Mouse (Mus musculus): ENCODE results near the gene Lrrc8a. TPM values are rescaled to one million over a fixed set of nuclear protein-coding genes. Genes with fewer than 3 reads are reported as not detected.
A peak's percentile ranks its signal among the peaks of the same experiment; 100 is the strongest.

Gene Lrrc8a
- 37.2 and 37.6 TPM in 2 replicates for polyA plus RNA-seq (2015; fragmentation: Nextera tagmentation; extraction: Ambion mirVana)

- peak within 1 kb of the TSS; percentile 72 for H3K9ac ChIP-seq
- no peaks in the 10 kb centered on the region for H3K9me3 ChIP-seq
- no peaks in the 10 kb centered on the region for H3K27me3 ChIP-seq (replicated peaks)
- H3K27ac ChIP-seq: peak within 1 kb of the TSS; percentile 93
- H3K4me1 ChIP-seq: peaks cover 23% of the 10 kb centered on the region
- H3K36me3 ChIP-seq: peaks cover 19% of the 10 kb centered on the region
- peak within 1 kb of the TSS; percentile 88 for H3K4me3 ChIP-seq (replicated peaks)
- H3K4me2 ChIP-seq: peak within 1 kb of the TSS; percentile 84
- under 1% methylated on average over 61 of the region's 67 CpGs for WGBS
- peak; percentile 96 for ATAC-seq (ENCODE audit: insufficient read depth, low FRiP score, low read depth)
Measured at GRCm38 (mm10) chr2:30237199-30237880, at the start of gene Lrrc8a. TSS of gene Lrrc8a (plus strand) at chr2:30237715.

DNA sequence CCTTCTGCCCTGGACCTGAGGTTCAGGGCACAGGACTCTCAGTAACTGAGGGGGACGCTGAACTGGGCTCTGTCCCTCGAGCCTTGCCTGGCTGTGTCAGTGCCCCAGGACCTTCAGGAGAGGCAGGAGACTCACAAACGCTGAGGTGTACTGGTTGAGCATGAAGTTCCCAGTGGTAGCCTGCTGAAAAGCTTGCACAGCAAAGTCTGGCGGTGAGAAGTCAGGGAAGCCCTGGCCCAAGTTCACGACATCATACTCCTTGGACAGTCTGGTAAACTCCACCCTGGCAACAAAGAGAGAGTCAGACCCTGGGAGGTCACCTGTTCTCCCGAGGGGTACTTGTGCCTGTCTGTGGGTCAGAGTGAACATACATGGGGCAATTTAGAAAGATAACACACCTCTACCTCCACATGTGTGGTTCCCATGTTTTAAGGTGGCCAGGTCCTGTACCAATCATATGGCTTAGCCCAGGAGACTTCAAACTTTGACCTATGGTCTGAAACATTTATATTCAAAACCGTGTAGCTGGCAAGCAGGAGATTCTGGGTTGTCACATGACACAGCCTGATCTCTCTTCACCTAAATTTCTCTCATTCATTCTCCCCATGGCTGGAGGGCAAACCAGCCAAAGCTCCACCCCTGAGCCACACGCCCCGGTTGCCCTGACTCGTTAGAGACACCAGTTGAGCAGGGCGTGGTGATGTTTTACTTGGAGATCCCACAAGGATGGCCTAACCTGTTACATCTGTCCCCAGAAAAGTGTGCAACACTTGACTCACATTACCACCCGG lies 45.5 kb upstream of the Lrrc8a start:
- no peak overlapping the region for H3K4me3 ChIP-seq (replicated peaks)
- no peaks in the 10 kb centered on the region for H3K4me1 ChIP-seq
- H3K27me3 ChIP-seq (replicated peaks): no peaks in the 10 kb centered on the region
- H3K27ac ChIP-seq: no peak overlapping the region
- H3K4me2 ChIP-seq: no peak overlapping the region
- no peaks in the 10 kb centered on the region for H3K9me3 ChIP-seq
- WGBS: 85% methylated on average over 12 of the region's 12 CpGs
- ATAC-seq (ENCODE audit: insufficient read depth, low FRiP score, low read depth): no peak; the same call in 1 of the 2 replicates
- H3K36me3 ChIP-seq: no peaks in the 10 kb centered on the region
- H3K9ac ChIP-seq: no peak overlapping the region; the same call in 1 of the 2 replicates

GRCm38 (mm10) chr2:30194656-30195055 lies 42.9 kb upstream of the Lrrc8a start:
- ATAC-seq (ENCODE audit: insufficient read depth, low FRiP score, low read depth): no peak
- Histone ChIP-seq H3K9ac (no peak overlapping the region), H3K4me1 (no peaks in the 10 kb centered on the region; the same call in 1 of the 2 replicates), H3K4me2 (no peak overlapping the region), H3K27ac (no peak overlapping the region), H3K4me3 (replicated peaks) (no peak overlapping the region), H3K36me3 (no peaks in the 10 kb centered on the region), H3K9me3 (no peaks in the 10 kb centered on the region), H3K27me3 (replicated peaks) (no peaks in the 10 kb centered on the region)
- WGBS: 81% methylated on average over 3 of the region's 3 CpGs

GRCm38 (mm10) chr2:30198021-30198420 lies 39.5 kb upstream of the Lrrc8a start:
- Histone ChIP-seq H3K9ac (no peak overlapping the region), H3K27ac (no peak overlapping the region), H3K4me1 (no peaks in the 10 kb centered on the region; the same call in 1 of the 2 replicates), H3K27me3 (replicated peaks) (no peaks in the 10 kb centered on the region), H3K4me3 (replicated peaks) (no peak overlapping the region), H3K4me2 (no peak overlapping the region), H3K36me3 (no peaks in the 10 kb centered on the region), H3K9me3 (no peaks in the 10 kb centered on the region)
- 67% methylated on average over 4 of the region's 4 CpGs for WGBS
- no peak for ATAC-seq (ENCODE audit: insufficient read depth, low FRiP score, low read depth)

DNA sequence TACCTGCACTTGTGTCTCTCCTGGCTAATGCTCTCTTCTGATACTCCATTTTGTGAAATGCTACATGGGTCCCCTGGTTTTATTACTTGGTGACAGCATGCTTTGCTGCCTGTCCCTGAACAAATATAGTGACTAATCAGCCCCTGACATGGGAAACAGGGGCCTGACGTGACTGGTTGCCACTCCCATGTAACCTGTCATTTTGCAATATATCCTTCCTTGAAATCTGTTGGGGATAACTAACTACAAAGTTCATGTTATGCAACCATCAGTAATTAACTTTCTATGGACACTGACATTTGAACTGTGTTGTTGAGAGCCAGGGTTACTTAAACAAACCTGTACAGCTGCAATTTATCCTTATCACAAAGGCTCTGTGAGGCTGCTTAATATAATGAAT lies 37.5 kb upstream of the Lrrc8a start:
- ATAC-seq (ENCODE audit: insufficient read depth, low FRiP score, low read depth): peak; percentile 76
- Histone ChIP-seq H3K36me3 (no peaks in the 10 kb centered on the region), H3K27ac (peak overlapping the region; percentile 69), H3K4me1 (peaks cover 5% of the 10 kb centered on the region; the same call in 1 of the 2 replicates), H3K9me3 (no peaks in the 10 kb centered on the region), H3K4me2 (no peak overlapping the region), H3K4me3 (replicated peaks) (no peak overlapping the region), H3K9ac (no peak overlapping the region), H3K27me3 (replicated peaks) (no peaks in the 10 kb centered on the region)
- 21% methylated on average over 1 of the region's 1 CpGs for WGBS

GRCm38 (mm10) chr2:30200388-30200925 lies 37.1 kb upstream of the Lrrc8a start:
- Histone ChIP-seq H3K27me3 (replicated peaks) (no peaks in the 10 kb centered on the region), H3K4me1 (peaks cover 5% of the 10 kb centered on the region; the same call in 1 of the 2 replicates), H3K9ac (no peak overlapping the region), H3K4me2 (no peak overlapping the region), H3K9me3 (no peaks in the 10 kb centered on the region), H3K27ac (peak overlapping the region; percentile 69), H3K4me3 (replicated peaks) (no peak overlapping the region), H3K36me3 (no peaks in the 10 kb centered on the region)
- no peak; the same call in 1 of the 2 replicates for ATAC-seq (ENCODE audit: insufficient read depth, low FRiP score, low read depth)
- WGBS: 55% methylated on average over 5 of the region's 5 CpGs

GRCm38 (mm10) chr2:30203439-30203838 lies 34.1 kb upstream of the Lrrc8a start:
- WGBS: 76% methylated on average over 7 of the region's 7 CpGs
- no peak overlapping the region for H3K9ac ChIP-seq
- no peaks in the 10 kb centered on the region for H3K27me3 ChIP-seq (replicated peaks)
- H3K4me2 ChIP-seq: no peak overlapping the region
- no peak overlapping the region for H3K4me3 ChIP-seq (replicated peaks)
- H3K9me3 ChIP-seq: no peaks in the 10 kb centered on the region
- peaks cover 13% of the 10 kb centered on the region for H3K4me1 ChIP-seq
- no peaks in the 10 kb centered on the region for H3K36me3 ChIP-seq
- no peak for ATAC-seq (ENCODE audit: insufficient read depth, low FRiP score, low read depth)
- no peak overlapping the region for H3K27ac ChIP-seq

- Histone ChIP-seq H3K27me3 (replicated peaks) (no peaks in the 10 kb centered on the region), H3K4me3 (replicated peaks) (peak overlapping the region; percentile 63), H3K9me3 (no peaks in the 10 kb centered on the region), H3K9ac (peak overlapping the region; percentile 23; the same call in 1 of the 2 replicates), H3K4me2 (peak overlapping the region; percentile 85), H3K4me1 (peaks cover 13% of the 10 kb centered on the region), H3K27ac (peak overlapping the region; percentile 88), H3K36me3 (no peaks in the 10 kb centered on the region)
- peak; percentile 75 for ATAC-seq (ENCODE audit: insufficient read depth, low FRiP score, low read depth)
- under 1% methylated on average over 13 of the region's 13 CpGs for WGBS
Measured at GRCm38 (mm10) chr2:30205255-30205628, 32.3 kb upstream of the Lrrc8a start.

DNA sequence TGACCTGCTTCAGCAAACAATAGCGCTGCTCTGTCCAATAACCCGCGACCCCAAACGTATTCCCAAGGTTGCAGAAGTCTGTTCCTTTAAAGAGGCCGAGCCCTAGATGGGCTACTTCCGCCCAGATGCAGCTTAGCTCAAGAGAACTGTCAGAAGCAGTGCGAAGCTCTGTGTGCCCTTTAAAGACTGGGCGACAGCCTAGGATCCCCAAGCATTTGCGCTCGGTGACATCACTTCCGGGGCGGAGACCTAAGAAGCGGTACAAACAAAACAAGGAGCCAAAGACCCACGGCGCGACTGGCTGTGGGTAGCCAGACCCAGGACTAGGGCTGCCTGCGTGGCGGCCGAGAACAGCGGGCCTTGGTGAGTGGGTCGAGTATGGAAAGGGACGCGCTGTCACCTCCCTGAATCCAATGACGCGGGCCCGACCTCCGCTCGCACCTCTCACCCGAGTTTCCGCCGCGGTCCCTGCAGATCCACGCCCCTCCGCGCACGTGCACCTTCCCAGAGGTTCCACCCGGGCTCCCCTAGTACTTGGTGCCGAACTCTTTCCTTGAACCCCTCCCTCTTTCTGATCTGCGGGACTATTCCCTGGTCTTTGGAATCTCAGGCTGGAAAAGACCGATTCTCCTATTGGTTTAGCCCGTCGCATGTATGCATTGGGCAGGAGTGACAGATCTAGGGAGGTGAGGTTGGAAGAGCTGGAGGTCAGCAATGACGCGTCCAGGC lies 31.7 kb upstream of the Lrrc8a start, which contains the start of gene Kyat1:
TSS of gene Kyat1 (minus strand) at position 219 of the 729 bp plus-strand sequence.
- under 1% methylated on average over 44 of the region's 44 CpGs for WGBS
- no peaks in the 10 kb centered on the region for H3K27me3 ChIP-seq (replicated peaks)
- ATAC-seq (ENCODE audit: insufficient read depth, low FRiP score, low read depth): peak; percentile 94
- peak within 1 kb of the TSS; percentile 63 for H3K4me3 ChIP-seq (replicated peaks)
- H3K4me2 ChIP-seq: peak within 1 kb of the TSS; percentile 85
- H3K27ac ChIP-seq: peak within 1 kb of the TSS; percentile 88
- H3K9me3 ChIP-seq: no peaks in the 10 kb centered on the region
- peak within 1 kb of the TSS; percentile 23 for H3K9ac ChIP-seq
- H3K4me1 ChIP-seq: peaks cover 13% of the 10 kb centered on the region
- no peaks in the 10 kb centered on the region for H3K36me3 ChIP-seq

- no peak for ATAC-seq (ENCODE audit: insufficient read depth, low FRiP score, low read depth)
- Histone ChIP-seq H3K9me3 (no peaks in the 10 kb centered on the region), H3K27me3 (replicated peaks) (no peaks in the 10 kb centered on the region), H3K36me3 (no peaks in the 10 kb centered on the region), H3K9ac (no peak overlapping the region), H3K4me1 (peaks cover 13% of the 10 kb centered on the region), H3K4me2 (no peak overlapping the region), H3K4me3 (replicated peaks) (no peak overlapping the region), H3K27ac (no peak overlapping the region)
- 79% methylated on average over 4 of the region's 4 CpGs for WGBS
Measured at GRCm38 (mm10) chr2:30207401-30207800, 30.1 kb upstream of the Lrrc8a start.

GRCm38 (mm10) chr2:30207886-30208285 lies 29.6 kb upstream of the Lrrc8a start:
- Histone ChIP-seq H3K4me3 (replicated peaks) (no peak overlapping the region), H3K36me3 (no peaks in the 10 kb centered on the region), H3K27ac (no peak overlapping the region), H3K9me3 (no peaks in the 10 kb centered on the region), H3K9ac (no peak overlapping the region), H3K27me3 (replicated peaks) (no peaks in the 10 kb centered on the region), H3K4me1 (peaks cover 13% of the 10 kb centered on the region), H3K4me2 (no peak overlapping the region)
- no peak for ATAC-seq (ENCODE audit: insufficient read depth, low FRiP score, low read depth)
- WGBS: 76% methylated on average over 5 of the region's 5 CpGs
